Mouse (Mus musculus) lung, adult 2 months (tissue): ENCODE data around the gene Cacna1c.

Experiments used
- CTCF ChIP-seq: fragments of 200-500 bp; IDR thresholded peaks from 2 replicates; pipeline ENCODE4 v1.5.1; 2011; ENCODE audit warnings: mild to moderate bottlenecking, low read length, control low read depth; ENCODE audit not compliant: insufficient read depth
- POLR2A ChIP-seq: fragments of 200-500 bp; IDR thresholded peaks from 2 replicates; pipeline ENCODE4 v1.6.1; 2011; ENCODE audit warnings: low read depth, mild to moderate bottlenecking, control low read depth, low read length, borderline replicate concordance; ENCODE audit errors: extremely low read depth

DNA sequence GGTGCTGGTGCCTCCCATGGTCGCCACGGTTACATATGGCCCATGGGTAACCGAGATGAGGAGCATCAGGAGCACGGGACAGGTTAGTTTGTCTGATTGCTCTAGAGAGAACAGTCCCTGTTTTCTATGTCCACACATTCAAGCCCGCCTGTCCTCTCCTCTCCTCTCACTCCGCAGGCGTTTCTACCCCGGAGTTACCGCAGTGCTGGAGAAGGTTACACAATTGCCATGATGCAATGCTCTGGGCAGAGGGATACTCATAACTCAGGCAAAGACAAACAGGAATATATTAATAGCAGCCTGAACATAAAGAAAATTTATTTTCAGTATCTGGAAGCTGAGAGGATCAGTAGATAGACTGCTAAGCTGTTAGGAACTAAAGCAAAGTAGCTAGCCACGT lies 58.5 kb downstream of the Cacna1c start:
- TF ChIP-seq CTCF = no peak
- no peak for TF ChIP-seq POLR2A
